Mouse (Mus musculus) ES-E14 (cell line): Measurements from ENCODE around the gene Ccdc13.

ENCODE experiments used
- CHD2 ChIP-seq: IDR thresholded peaks from 2 replicates; pipeline ENCODE4 v1.6.1; 2014; ENCODE audit warnings: mild to moderate bottlenecking, low read depth, low read length, inconsistent platforms
- HCFC1 ChIP-seq: IDR thresholded peaks from 2 replicates; pipeline ENCODE4 v1.6.1; 2012; ENCODE audit warnings: low read length, inconsistent platforms, borderline replicate concordance; ENCODE audit not compliant: insufficient read depth
- MAFK ChIP-seq: IDR thresholded peaks from 2 replicates; pipeline ENCODE4 v1.6.1; 2014; ENCODE audit warnings: mild to moderate bottlenecking, low read depth, low read length, inconsistent platforms; ENCODE audit not compliant: insufficient read depth
- ZNF384 ChIP-seq: IDR thresholded peaks from 2 replicates; pipeline ENCODE4 v1.6.1; 2012; ENCODE audit warnings: low read depth, low read length, inconsistent platforms

- TF ChIP-seq ZNF384 (no peak), HCFC1 (no peak), MAFK (no peak), CHD2 (no peak)
Observed at GRCm38 (mm10) chr9:121785261-121785660, 54.0 kb downstream of the Ccdc13 start.
